ENCODE assay signal across 8 mouse cellular contexts in the genomic region with DNA sequence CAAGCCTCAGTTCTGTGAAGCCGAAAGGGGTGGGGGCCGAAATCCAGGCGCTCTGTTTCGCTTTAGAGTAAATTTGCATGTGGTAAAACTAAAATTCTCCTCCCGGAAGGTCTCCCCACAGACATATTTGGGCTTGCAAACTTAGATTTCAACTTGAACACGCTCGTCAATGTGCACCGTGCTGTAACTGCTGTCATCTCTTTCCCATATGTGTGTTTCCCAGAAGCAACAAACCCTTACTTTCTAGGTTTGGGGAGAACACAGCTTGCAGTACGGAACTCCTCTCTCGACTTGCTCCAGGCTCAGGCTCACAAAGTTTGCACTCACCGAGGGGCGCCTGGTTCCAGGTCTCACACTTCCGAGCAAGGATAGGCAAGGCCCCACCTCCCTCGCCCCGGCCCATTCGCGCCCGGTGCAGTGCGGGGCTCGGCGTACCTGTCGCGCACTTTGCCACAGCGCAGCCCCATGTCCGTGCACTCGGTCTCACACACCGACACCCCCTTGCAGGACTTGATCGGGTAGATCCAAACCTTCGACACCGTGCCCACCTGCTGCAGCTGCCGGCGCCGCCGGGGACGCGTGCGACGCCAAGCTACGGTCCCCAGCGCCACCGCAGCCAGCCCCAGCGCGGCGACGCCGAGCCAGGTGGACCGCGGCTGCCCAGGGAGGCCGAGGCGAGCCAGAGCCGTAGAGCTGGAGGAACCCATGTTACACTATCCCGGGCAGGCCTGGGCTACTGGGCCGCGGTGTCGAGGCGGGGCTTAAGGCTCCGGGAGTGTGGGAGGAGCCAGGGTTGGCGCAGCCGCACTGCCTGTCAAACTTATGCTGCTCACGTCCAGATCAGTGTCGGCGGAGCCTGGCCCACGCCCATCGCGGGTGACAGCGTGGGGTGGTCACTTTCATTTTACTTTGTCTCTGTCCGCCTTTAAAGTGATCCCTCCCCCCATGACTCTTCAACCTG. TPM values are rescaled to one million over a fixed set of nuclear protein-coding genes. Genes with fewer than 3 reads are reported as not detected.
DNase-seq lines count a peak whose midpoint lies in the region; ATAC-seq and TF ChIP-seq lines count a peak whose summit lies in the region.

No protein-coding gene starts in this region.

- peak overlapping the region; percentile 94 for H3K4me3 ChIP-seq in lung, embryonic 15.5 days
- peak overlapping the region; percentile 75 for H3K4me3 ChIP-seq in olfactory bulb, adult 2 months (ENCODE audit: insufficient read depth, low read depth, low read length)

- H3K9ac ChIP-seq in lung, embryonic 15.5 days = peak overlapping the region; percentile 93

- no peaks in the 10 kb centered on the region for H3K9me3 ChIP-seq in lung, embryonic 15.5 days

- ATAC-seq in hematopoietic stem cell, adult 5-6 weeks (replicated peaks in 1 of 2; ENCODE audit: insufficient read depth in 1 of 2, low FRiP score in 2 of 2, low TSS enrichment in 1 of 2, low read depth in 1 of 2, poor library complexity in 2 of 2, severe bottlenecking in 2 of 2) = peak; percentile 93 to 95
- peak; percentile 98 for ATAC-seq in lung, embryonic 15.5 days (ENCODE audit: borderline replicate concordance, extremely low read depth, low FRiP score, low TSS enrichment)

- H3K4me2 ChIP-seq in lung, embryonic 15.5 days = peak overlapping the region; percentile 83

- peak; percentile 78 for DNase-seq in MEL-GATA-1-ER (ENCODE audit: extremely low read depth, low read depth)
- peak; percentile 76 for DNase-seq in cerebellum, adult 8-10 months
- DNase-seq in forelimb bud, embryonic 11.5 days (ENCODE audit: low read depth, low spot score) = peak; percentile 78
- peak; percentile 56 for DNase-seq in layer of hippocampus, adult 9-10 months (ENCODE audit: low spot score)
- peak; percentile 77 to 79 for DNase-seq in thymus, adult 18-20 months

- peak overlapping the region; percentile 88 for H3K27ac ChIP-seq in lung, embryonic 15.5 days
- H3K27ac ChIP-seq in olfactory bulb, adult 2 months (ENCODE audit: insufficient read depth, low read depth, low read length) = peak overlapping the region; percentile 57

- WGBS in lung, embryonic 15.5 days = under 1% methylated on average over 67 of the region's 67 CpGs
- under 1% methylated on average over 67 of the region's 67 CpGs for WGBS in olfactory bulb, adult 2 months

- H3K4me1 ChIP-seq in lung, embryonic 15.5 days = peaks cover 17% of the 10 kb centered on the region
- peaks cover 5% of the 10 kb centered on the region for H3K4me1 ChIP-seq in olfactory bulb, adult 2 months (ENCODE audit: control insufficient read depth, insufficient read depth, low read length)

- H3K27me3 ChIP-seq in lung, embryonic 15.5 days = no peaks in the 10 kb centered on the region; the same call in 1 of the 2 replicates

- no peaks in the 10 kb centered on the region for H3K36me3 ChIP-seq in lung, embryonic 15.5 days

- peak; percentile 81 for TF ChIP-seq POLR2A in olfactory bulb, adult 2 months (IDR thresholded peaks at IDR 0.05; ENCODE audit: insufficient read depth, low read depth, low read length)

- TF ChIP-seq CTCF in olfactory bulb, adult 2 months (IDR thresholded peaks at IDR 0.05; ENCODE audit: insufficient read depth, low read depth, low read length) = no peak

RNA-seq across cellular contexts. Expression of a gene that starts 0.9 kb away (rescaled TPM):
- total RNA-seq in hematopoietic stem cell, adult 5-6 weeks (2017) = 66.2 and 74.8 TPM in 2 replicates
- polyA plus RNA-seq in lung, embryonic 15.5 days (2015; fragmentation: Nextera tagmentation; extraction: Ambion mirVana) = 150 and 160 TPM in 2 replicates
- polyA plus RNA-seq in olfactory bulb, adult 2 months (2012; ENCODE audit: insufficient read depth, insufficient read length, low replicate concordance, missing spikeins) = not detected in 2 replicates

RNA-seq across cellular contexts. Expression of a gene that starts 34.3 kb away (rescaled TPM):
- total RNA-seq in hematopoietic stem cell, adult 5-6 weeks (2017) = 0.25 TPM in 1 of 2 replicates, not detected in the other
- 0.11 and 0.23 TPM in 2 replicates for polyA plus RNA-seq in lung, embryonic 15.5 days (2015; fragmentation: Nextera tagmentation; extraction: Ambion mirVana)
- not detected in 2 replicates for polyA plus RNA-seq in olfactory bulb, adult 2 months (2012; ENCODE audit: insufficient read depth, insufficient read length, low replicate concordance, missing spikeins)

RNA-seq across cellular contexts. Expression of a gene that starts 37.6 kb away (rescaled TPM):
- total RNA-seq in hematopoietic stem cell, adult 5-6 weeks (2017) = 0.10 TPM in 1 of 2 replicates, not detected in the other
- polyA plus RNA-seq in lung, embryonic 15.5 days (2015; fragmentation: Nextera tagmentation; extraction: Ambion mirVana) = 2.7 TPM in 2 replicates
- polyA plus RNA-seq in olfactory bulb, adult 2 months (2012; ENCODE audit: insufficient read depth, insufficient read length, low replicate concordance, missing spikeins) = not detected in 2 replicates

Comparison
In these comparisons a context has a peak if more than half of its experiments do, and no peak if none do; other contexts are left out.
1. Peak in every context shown above with its lines: DNase-seq, ATAC-seq, H3K4me3 ChIP-seq and H3K27ac ChIP-seq.
2. RNA of a gene that starts 0.9 kb away (polyA plus RNA-seq): 150 to 160 TPM in lung, embryonic 15.5 days; not detected in olfactory bulb, adult 2 months; every median in the first group is over 100 times any median in the second.